Mouse (Mus musculus) urinary bladder, postnatal 10 days (tissue): ENCODE data around the gene Vwa3a.
A peak's percentile ranks its signal among the peaks of the same experiment; 100 is the strongest.

Experiments
- DNase-seq: peaks from one replicate; pipeline ENCODE4 v3.0.0; 2022; ENCODE audit warnings: low spot score

The Vwa3a gene

DNA sequence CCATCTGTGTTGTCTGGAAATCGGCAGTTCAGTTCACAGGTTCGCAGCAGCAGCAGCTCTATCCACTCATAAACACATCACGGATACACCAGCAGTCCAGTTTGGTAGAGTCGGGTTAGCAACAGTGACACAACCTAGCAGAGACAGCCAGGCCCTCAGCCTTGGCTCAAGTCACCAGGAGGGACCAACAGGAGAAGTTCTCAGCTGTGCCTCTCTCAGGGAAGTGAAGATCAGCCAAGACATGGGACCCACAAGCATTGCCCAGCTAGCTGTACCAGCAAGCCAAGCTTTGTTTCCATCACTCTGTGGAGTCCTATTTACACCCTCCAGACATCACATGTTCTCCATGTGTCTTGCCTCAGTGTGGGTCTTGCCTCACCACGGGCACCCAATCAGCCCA is 7.7 kb downstream of the Vwa3a start:
- no peak for DNase-seq

DNA sequence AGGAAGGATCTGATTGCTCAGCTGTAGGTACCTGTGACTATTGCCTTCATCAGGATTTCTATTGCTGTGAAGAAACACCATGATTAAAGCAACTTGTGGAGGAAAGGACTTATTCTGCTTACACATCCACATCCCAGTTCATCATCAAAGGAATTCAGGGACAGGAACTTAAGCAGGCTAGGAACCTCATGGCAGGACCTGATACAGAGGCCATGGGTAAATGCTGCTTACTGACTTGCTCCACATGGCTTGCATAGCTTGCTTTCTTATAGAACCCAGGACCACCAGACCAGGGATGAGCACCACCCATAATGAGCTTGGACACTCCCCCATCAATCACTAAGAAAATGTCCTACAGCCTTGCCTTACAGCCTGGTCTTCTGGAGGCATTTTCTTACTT is 9.4 kb downstream of the Vwa3a start:
- no peak for DNase-seq

DNA sequence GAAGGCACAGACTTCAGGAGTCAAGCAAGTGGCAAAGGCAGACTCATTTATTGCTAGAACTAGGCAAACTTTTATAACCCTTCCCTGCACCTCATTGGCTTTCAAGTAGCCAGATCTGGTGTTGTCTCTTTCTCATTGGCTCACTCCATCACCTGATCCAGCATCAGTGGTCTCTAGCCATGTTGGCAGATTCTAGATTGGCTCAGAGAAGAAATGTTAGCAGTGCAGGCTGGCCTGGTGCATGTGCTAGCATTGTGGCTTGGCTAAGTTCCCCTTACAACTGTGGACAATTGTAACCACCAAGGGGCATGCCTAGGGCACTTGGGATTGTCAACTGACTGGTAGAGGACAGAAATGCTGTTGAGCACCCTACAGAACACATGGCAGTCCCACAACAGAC is 12.2 kb downstream of the Vwa3a start:
- no peak for DNase-seq

DNA sequence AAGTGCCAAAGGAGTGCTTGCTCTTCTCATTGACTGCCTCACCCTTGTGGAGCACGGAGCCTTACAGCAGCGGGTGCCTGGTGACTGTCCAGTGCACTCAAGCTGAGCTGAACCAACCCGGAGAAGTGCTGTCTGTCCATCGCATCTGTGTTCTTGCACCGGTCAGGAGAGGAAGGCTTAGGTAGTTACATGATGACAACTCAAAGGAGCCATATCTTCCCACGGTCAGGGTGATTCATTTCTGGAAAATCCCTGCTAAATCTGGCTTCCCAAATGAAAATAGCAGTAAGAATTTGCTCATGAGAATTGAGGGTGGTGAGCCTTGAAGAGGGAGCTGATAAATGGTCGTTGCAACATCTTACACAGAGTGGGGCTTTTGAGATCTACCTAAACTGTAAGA is 12.8 kb downstream of the Vwa3a start:
- no peak for DNase-seq

DNA sequence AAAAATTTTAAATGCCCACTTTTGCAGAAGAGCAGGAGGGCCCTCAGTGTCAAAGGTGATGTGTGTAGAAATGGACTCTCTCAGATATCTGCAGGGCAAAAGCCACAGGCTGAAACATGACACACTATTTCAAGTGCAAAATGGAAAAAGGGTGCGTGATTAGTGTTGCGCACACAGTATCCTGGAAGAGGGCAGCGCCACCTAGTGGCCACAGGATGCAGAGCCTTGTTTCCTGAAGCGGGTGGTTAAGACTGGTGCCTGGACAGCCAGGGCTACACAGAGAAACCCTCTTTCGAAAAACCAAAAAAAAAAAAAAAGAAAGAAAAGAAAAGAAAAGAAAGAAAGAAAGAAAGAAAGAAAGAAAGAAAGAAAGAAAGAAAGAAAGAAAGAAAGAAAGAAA is 15.6 kb downstream of the Vwa3a start:
- peak; percentile 47 for DNase-seq

DNA sequence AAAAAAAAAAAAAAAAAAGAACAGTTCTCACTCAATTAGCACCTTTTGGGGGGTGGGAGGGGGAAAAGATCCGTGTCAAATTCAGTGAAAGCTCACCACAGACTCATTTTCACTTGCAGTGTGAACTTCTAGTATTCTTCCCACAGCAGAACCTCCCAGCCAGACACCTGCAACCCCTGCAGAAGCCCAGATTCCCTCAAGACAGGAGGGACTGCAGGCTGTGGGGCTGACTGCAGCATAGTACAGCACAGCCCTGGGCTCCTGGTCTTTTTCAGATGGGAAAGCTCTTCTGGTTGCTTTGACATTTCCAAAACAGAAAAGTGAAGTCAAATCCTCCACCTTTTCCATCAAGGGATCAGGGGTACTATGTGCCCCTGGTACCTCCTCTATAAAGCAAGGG is 28.3 kb downstream of the Vwa3a start:
- DNase-seq, result no peak

DNA sequence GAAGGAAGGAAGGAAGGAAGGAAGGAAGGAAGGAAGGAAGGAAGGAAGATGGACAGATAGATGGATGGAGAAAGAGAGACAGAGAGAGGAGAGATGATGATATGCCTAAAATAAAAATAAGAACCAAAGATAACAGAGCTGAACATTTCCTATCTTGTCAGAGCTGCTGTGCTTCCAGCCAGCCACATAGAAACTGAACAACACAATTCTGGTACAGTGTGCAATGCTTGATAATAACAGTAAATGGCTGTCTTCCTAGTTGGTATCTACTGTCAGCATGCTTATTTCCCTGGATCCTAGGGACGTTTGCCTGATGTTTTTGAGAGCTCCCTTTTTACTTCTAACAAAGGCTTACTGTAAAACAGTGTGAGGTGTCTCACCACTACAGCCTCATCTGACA is 32.3 kb downstream of the Vwa3a start:
- no peak for DNase-seq

DNA sequence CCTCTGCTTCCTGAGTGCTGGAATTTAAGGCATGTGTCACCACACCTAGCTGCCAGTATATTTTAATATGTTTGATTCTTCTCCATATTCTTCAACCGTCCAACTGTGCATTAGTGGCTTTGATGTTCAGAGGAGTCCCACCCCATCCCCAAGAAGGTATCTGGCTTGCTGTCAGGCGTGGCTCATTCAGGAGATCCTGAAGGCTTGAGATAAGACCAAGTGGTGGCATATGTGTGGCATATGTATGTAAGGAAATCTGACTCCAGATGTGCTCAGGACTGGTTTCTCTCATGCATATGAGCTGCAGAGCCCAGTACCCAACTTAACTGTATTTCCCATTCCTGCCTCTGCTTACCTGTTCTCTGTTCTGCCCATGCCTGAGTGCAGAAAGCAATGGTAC is 38.9 kb downstream of the Vwa3a start:
- no peak for DNase-seq

DNA sequence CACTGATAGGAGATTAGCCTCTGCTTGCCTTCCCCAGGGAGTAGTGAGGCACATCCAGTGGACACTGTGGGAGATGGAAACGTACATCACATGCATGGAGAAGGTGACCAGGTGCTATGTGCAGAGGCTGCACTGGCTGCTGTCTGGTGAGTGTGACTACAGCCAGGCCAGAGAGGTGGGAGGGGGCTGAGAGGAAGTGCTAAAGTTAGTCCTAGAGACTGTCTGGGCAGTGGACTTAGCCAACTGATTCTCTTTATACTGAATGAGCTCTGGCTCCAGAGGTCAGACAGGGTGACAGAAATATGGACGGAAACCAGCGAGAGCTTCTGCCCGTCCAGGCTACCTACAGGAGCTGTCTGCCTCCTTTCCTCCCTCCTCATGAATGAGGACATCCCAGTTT is 56.4 kb downstream of the Vwa3a start:
- no peak for DNase-seq

DNA sequence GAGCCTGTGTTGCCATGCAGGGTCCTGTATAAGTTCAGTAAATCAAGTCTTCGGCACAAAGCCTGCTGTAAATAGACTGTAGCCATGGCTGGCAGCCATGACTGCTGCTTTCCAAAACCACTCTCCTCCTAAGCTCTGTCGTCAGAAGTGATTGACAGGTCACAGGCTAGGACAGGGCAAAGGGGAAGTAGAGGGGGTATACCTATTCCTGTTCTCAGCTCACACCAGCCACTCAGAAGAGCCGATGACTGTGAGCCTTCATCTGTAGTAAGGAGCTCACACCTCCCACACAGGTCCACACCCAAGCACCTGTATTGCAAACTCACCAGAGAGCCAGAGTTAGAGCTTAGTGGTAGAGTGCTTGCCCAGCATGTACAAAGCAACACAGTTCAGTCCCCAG is 57.3 kb downstream of the Vwa3a start:
- no peak for DNase-seq

DNA sequence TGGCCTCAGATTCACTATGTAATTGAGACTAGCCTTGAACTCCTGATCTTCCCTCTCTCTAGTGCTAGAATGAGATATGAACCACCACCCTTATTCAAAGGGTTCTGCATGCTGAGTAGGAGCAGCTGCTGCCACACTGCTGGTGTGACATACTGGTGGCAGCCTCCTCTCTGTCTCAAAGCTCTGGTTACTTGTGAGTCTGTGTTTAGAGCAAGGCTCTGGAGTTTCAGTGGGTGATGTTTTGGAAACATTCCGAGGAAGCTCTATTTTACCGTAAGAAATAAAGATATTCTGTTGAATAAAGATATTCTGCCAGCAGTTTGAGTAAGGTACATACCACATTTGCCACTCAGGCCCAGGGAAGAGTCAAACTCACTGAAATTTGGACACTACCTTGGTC is 64.2 kb downstream of the Vwa3a start:
- DNase-seq, result no peak

DNA sequence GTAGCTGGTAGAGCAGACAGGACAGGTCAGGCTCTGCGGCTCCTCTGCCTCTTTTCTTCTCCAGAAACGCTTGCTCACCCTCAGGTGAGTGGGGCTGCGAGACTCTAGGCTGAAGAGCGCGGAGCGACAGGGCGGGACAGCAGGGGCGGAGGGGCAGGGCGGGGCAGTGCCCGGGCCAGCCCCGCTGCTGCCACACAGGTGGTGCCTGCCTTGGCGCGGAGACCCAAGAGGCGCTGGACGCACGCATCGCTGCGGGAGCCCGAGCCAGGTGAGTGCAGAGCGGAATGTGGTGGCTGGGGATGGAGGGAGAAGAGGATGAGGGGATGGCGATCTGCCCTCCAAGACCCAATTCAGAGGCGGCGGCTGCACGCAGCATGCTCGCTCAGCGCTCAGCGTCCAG is 70.6 kb downstream of the Vwa3a start:
- no peak for DNase-seq

DNA sequence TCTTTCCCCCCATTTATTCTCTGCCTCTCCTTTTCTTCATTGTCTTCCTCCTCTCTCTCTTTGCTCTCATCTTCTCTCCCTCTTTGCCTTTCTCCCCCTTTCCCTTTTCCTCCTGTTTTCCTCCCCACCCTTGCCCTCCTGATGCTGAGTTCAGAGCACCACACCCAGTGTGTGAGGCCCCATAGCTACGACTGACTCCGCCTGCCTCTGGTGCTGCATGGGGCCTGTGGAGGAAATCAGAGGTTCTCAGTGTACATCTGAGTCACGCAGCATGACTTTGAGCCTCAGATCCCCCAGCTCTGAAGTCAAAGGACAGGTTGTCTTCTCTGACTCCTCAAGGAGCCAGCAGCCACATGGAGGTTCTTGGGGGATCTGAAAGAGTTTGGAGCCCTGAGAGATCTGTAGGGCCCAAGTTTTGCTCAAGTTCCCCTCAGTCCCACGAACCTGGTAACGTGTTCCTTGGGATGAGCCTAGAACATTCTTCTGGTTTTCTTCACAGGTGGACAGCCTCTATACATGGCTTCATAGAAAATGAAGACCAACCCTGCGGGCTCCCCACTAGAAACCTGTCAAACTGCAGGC is 72.8 kb downstream of the Vwa3a start, which contains the start of gene Gm5737:
Gm5737 (plus strand) TSS at position 532 of the 582 bp plus-strand sequence.
- DNase-seq, result no peak

DNA sequence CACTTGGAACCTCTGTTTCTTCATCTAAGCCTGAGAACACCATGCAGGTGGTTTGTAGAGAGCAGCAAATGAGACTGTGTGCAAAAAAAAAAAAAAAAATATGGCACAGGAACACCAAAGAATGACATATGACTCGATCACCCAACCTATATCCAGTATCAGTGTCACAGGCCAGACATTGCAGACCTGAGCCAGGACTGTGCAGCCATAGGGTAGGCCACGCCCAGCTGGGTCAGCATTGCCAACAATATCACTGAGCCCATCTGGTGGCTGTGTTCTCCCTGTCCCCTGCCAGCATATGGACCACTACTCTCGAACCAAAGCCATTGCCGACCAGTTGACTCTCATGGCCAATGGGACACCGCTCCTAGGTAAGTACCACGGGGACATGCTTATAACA is 78.4 kb downstream of the Vwa3a start:
- no peak for DNase-seq

DNA sequence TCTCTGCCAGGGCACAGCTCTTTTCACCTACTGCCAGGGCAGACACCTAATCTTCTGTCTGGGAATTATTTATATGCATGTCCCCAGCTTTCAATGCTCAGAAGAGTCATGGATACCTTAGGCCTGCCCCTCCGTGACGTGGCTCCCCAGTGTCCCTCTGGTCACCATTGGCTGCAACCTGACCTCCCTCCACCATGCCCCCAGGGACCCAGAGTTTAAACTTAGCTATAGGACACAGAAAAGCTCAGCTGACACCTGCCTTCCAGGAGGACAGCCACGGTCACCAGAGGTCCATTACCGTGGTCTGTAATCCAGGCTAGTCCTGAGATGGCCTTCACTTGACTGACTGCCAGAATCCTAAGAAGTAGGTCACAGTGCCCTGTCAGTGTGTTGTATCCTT is 80.3 kb downstream of the Vwa3a start:
- DNase-seq, result no peak

DNA sequence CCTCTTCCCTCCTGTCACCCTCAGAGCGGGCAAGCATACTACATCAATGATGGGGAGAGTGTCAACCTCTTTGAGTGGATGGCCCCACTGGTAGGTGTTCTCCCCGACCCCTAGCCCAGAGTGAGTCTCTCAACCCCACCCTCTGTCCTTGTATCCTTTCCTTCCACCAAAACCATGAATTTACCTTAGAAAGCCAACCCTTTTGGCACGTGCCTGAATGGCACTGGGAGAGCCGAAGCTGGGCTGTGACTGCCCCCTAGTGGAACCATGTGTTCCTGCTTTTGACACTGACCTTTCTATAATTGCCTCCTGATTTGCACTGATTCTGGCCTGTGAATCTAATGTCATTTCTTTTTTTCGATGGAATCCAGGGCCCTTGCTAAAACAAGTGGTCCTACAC is 84.1 kb downstream of the Vwa3a start:
- no peak for DNase-seq

DNA sequence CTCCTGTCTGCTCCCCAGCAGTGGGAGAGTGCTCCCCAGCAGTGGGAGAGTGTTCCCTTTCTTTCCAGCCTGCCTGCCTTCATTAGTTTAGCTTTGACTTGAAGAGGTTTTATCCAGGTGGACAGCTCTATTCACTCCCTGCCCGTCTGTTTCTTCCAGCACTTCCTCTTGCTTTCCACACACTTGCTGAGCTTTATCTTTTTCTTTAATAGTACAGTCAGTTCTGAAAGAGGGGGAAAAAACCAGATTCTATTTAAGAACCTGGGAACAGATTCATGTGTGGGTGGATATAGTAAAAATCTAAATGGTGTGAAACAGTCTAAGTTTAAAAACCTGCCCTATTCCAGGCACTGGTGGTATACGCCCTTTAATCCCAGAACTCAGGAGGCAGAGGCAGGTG is 86.0 kb downstream of the Vwa3a start:
- DNase-seq, result no peak

DNA sequence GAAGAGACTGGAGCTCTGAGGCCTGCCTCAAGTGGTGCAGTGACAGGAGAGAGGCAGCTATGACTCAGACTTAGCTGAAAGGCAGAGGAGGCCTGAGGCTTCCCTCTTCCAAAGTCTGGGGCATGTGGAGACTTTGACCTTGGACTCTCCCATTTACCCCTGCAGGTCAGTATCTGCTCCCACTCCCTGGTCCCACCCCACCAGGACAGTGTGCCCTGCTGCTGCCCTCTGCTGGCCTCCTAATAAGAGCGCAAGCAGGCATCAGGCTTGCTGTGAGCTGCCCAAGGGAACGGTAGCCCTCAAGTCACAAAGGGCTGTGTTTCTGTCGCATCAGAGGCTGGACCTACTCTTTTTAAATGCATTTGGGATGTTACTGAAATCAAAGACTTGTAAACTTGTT is 87.3 kb downstream of the Vwa3a start:
- DNase-seq, result no peak

DNA sequence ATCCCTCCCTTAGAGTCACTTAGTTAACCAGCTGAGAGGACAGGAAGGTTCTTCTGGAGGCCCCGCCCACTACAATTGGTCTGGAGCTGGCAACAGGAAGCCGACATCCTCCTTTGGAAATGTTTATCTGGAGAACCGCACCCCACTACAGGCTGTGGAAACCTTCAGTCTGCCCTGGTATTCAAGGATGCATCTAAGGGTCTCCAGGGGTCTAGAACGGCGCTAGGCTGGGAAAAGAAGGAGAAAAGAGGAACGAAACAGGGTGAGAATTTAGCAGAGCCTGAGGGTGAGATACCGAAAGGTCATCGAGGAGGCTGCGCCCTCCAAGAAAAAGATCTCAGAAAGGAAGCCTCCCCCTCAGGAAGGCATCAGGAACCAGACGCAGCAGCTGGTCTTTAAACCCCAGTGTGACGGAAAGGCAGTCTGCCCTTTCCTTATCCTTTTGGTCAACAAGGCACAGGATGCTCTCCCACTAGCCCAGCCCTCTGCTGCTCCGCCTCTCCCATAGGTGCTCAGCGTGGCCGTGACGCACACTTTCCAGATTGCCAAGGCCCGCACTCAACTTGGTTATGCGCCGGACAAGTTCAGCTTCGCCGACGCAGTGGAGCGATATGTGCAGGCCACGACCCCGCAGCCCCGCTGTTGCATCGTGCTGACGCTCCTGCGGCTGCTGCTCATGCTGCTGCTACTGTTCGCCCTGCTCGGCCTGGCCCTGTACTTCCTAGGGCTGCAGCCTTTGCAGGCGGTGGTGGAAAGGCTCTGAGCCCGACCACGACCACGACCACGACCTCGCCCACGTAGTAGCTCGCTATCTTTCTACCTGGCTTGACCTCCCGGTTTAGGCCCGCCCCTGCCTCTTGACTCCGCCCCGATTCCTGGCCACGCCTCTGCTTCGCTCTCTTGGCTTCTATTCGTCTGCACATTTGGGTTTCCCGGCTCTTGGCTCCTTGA is 91.6 kb downstream of the Vwa3a start:
- no peak for DNase-seq

DNA sequence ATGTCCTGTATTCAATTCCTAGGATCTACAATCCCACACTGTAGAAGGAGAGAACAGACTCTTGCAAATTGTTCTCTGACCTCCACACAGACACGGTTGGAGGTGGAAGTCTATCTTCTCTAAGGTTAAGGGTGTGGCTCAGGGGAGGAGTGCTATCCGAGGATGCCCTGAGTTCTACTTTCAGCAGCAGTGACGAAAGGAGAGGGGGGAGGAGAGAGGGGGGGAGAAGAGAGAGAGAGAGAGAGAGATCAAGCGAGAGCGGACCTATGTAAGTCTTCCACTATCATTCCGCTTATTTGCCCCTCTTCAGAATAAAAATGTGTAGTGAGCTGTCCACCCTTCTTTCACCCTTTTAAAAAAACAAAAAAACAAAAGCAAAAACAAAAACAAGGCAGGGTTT is 95.3 kb downstream of the Vwa3a start:
- DNase-seq, result no peak

DNA sequence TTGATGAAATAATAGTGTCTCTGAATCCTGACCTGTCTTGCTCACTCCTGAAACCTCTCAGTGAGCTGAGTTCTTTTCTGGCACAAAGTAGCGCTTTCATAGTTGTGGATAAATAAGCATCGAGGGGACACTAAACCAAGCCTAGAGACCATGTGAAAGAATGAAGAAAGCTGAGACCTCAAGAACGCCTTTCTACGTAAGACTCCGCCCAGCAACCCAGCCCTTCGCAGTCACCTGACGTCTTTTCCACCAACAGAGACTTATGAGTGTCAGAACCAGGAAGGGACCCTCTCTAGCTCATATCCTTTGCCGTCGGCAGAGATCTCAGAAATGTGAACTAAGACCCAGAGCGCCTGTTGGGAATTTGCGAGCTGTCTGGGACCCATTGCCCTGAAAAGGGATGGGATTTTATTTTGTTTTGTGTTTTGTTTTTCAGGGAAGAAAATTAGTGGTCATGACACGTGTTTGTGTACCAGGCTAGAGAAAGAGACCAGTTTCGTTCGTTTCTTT is 95.8 kb downstream of the Vwa3a start:
- DNase-seq, result no peak

DNA sequence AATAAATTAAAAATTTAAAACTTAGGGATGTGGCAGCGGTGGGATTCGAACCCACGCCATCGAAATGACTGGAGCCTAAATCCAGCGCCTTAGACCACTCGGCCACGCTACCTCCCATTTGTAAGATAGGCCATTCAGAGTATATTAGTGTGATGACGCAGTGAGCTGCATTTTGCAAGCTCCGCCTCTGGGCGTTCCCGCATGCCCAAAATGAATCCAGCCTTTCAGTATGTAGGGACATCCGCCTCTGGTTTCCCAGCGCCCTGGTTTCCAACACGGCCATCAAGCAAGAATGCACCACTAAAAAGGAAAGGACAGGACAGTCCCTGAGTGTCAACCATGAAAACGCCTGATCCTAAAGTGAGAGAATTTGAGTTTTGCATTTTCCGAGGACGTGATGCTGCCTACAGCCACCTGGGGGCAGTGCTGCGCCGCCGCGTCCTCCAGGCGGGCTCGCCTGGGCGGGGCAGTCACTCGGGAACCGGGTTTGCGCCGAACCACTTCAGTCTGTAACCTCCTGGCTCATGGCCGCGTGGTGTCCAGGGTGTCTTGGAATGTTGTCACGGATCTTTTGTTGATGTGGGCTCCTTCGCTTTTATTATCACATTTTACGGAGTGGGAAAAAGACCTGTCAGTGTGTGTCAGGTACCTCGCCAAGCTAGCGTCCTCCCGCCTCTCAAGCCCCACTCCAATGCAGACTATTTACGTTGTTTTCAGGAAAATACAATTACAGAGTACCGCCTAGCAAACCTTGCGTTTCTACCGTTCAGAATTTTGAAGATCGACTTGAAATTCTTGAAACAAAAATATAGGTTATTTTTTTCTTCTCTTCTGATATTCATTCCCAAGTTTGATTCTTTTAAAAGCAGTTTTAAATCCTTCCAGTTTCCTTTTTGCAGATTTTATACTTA is 96.6 kb downstream of the Vwa3a start:
- DNase-seq, result peak; percentile 89
